Mouse (Mus musculus) left cerebral cortex, postnatal 25 days (tissue): Measurements from ENCODE around the gene Phb2. TPM values are rescaled to one million over a fixed set of nuclear protein-coding genes. Genes with fewer than 3 reads are reported as not detected.
A peak's percentile ranks its signal among the peaks of the same experiment; 100 is the strongest.

Experiments used
- DNase-seq, 2 experiments: peaks; one replicate each; pipeline ENCODE4 v3.0.0; 2022; ENCODE audit warnings: low spot score in 2 of 2, mixed read lengths in 1 of 2
- intact Hi-C: fragments of 180-260 bp; cut with DNase I; formaldehyde crosslinking; loops from one replicate; pipeline ENCODE4 v1.15.1; 2025
- microRNA-seq, 2 experiments: library from miRNA; unstranded; fragments of <30 nt; microRNA quantifications; one replicate each; pipeline ENCODE4 v1.2.0; 2022
- total RNA-seq, 2 experiments: library from RNA; stranded (reverse); gene quantifications; 2 replicates each; pipeline ENCODE4 v1.2.3; 2021

Gene Phb2
- total RNA-seq, 2 experiments from 2014 or later: 112 to 120 TPM

DNA sequence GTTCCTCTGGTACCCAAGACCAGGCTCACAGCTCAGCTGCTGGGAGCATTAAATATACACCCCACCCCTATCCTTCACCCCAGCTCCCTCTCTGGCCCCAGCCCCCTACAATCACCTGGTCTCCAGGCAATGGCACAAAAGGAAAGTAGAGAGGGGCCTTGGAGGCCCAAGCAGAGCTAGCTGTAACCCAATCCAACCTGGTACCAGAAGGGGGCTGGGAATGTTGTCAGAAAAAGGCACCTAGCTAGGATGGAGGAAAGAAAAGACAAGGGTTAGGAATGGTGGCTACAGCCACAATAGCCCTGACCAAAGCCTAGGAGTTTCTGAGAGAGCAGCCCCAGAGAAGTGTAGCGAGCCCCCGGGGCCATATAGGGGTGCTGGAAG, 46.7 kb downstream of the Phb2 start:
- no peak for DNase-seq
- intact Hi-C loops: loop anchor here (2.0 to 5.0 kb wide), 3 partner anchors 14 to 97 kb away; partner anchors contain the start of genes Emg1, Lpcat3 and Phb2

GRCm38 (mm10) chr6:124759259-124759658, 47.1 kb downstream of the Phb2 start:
- intact Hi-C loops: loop anchor here (2.0 to 5.0 kb wide), 3 partner anchors 14 to 97 kb away; partner anchors contain the start of genes Emg1, Lpcat3 and Phb2
- peak; percentile 83 to 86 for DNase-seq

DNA sequence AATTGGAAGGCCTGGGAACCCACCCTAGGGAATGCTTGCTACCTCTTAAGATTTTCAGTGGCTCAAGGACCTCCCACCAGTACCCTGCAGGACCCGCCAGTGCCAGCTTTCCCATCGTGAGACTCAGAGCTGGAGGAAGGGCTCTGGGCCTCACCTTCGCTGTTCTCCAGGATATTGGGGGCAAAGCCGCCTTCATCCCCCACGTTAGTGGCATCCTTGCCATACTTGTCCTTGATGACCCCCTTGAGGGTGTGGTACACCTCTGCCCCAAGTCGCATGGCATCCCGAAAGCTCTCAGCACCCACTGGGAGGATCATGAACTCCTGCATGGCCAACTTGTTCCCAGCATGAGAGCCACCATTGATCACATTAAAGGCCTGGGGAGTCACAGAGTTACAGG, 53.8 kb downstream of the Phb2 start:
- intact Hi-C loops: no loop called here
- DNase-seq: no peak

Small RNA genes within 50 kb of the gene (microRNA-seq; reads per million reads assigned to microRNA genes)
- 0 to 1.2 reads per million in 2 experiments for gene Mir141
- gene Mir200c: 12.4 to 15.8 reads per million in 2 experiments

Other genes with a start within 250 kb of the Phb2 start
- 100 to 1,000 TPM; 384 to 400 TPM for gene Clstn3, start 247.5 kb upstream of the Phb2 start, total RNA-seq
- under 1 TPM; 0.11 to 0.32 TPM for gene C1rl, start 219.2 kb upstream of the Phb2 start, total RNA-seq
- gene C1ra, start 199.9 kb upstream of the Phb2 start, total RNA-seq: 1 to 10 TPM; 1.1 TPM
- 1 to 10 TPM; 1.4 to 1.5 TPM for gene C1s1, start 170.0 kb upstream of the Phb2 start, total RNA-seq
- gene C1rb, start 142.0 kb upstream of the Phb2 start, total RNA-seq: under 1 TPM in 1 of 2 experiments, not detected in 1; 0.28 TPM
- gene C1s2, start 76.3 kb upstream of the Phb2 start, total RNA-seq: under 1 TPM; 0.14 to 0.16 TPM
- gene Lpcat3, start 49.3 kb upstream of the Phb2 start, total RNA-seq: 10 to 100 TPM; 22.4 to 31.2 TPM
- 10 to 100 TPM; 42.9 to 48.8 TPM for gene Emg1, start 158 bp upstream of the Phb2 start, total RNA-seq
- 1 to 10 TPM; 3.1 to 4.5 TPM for gene Ptpn6, start 26.4 kb downstream of the Phb2 start, total RNA-seq
- gene Grcc10, start 29.0 kb downstream of the Phb2 start, total RNA-seq: 100 to 1,000 TPM; 315 to 349 TPM
- gene Gm45234, start 43.7 kb downstream of the Phb2 start, total RNA-seq: not detected
- gene Atn1, start 44.2 kb downstream of the Phb2 start, total RNA-seq: 100 to 1,000 TPM; 154 to 162 TPM
- 1,000 to 10,000 TPM in 1 of 2 experiments, 100 to 1,000 TPM in 1; 999 to 1,002 TPM for gene Eno2, start 57.3 kb downstream of the Phb2 start, total RNA-seq
- gene Lrrc23, start 67.4 kb downstream of the Phb2 start, total RNA-seq: 1 to 10 TPM; 1.5 to 1.9 TPM
- 1 to 10 TPM; 4.4 to 5.2 TPM for gene Spsb2, start 96.3 kb downstream of the Phb2 start, total RNA-seq
- gene Tpi1, start 102.0 kb downstream of the Phb2 start, total RNA-seq: 100 to 1,000 TPM; 739 to 808 TPM
- 100 to 1,000 TPM; 176 to 177 TPM for gene Usp5, start 117.1 kb downstream of the Phb2 start, total RNA-seq
- gene Cdca3, start 117.2 kb downstream of the Phb2 start, total RNA-seq: 1 to 10 TPM in 1 of 2 experiments, under 1 TPM in 1; 0.50 to 1.1 TPM
- gene Gnb3, start 127.9 kb downstream of the Phb2 start, total RNA-seq: under 1 TPM in 1 of 2 experiments, not detected in 1; 0.18 TPM
- gene P3h3, start 145.4 kb downstream of the Phb2 start, total RNA-seq: 10 to 100 TPM; 21.9 to 25.7 TPM
- 100 to 1,000 TPM; 207 to 229 TPM for gene Gpr162, start 151.6 kb downstream of the Phb2 start, total RNA-seq
- 1 to 10 TPM; 2.8 to 8.7 TPM for gene Cd4, start 175.9 kb downstream of the Phb2 start, total RNA-seq
- 1 to 10 TPM; 2.9 to 3.6 TPM for gene Lag3, start 199.4 kb downstream of the Phb2 start, total RNA-seq
- 1,000 to 10,000 TPM in 1 of 2 experiments, 100 to 1,000 TPM in 1; 954 to 1,041 TPM for gene Ptms, start 207.8 kb downstream of the Phb2 start, total RNA-seq
- 100 to 1,000 TPM; 648 to 675 TPM for gene Mlf2, start 219.1 kb downstream of the Phb2 start, total RNA-seq